Mouse (Mus musculus) erythroblast, embryonic 14.5 days (primary cell): Measurements from ENCODE around the gene Mctp1.

Experiments used
- GATA1 ChIP-seq: IDR thresholded peaks from 2 replicates; pipeline ENCODE4 v1.6.1; 2012; ENCODE audit warnings: low read length, inconsistent platforms, mixed read lengths
- TAL1 ChIP-seq: IDR thresholded peaks from 3 replicates; pipeline ENCODE4 v1.6.1; 2012; ENCODE audit warnings: low read length, inconsistent platforms, mixed read lengths

DNA sequence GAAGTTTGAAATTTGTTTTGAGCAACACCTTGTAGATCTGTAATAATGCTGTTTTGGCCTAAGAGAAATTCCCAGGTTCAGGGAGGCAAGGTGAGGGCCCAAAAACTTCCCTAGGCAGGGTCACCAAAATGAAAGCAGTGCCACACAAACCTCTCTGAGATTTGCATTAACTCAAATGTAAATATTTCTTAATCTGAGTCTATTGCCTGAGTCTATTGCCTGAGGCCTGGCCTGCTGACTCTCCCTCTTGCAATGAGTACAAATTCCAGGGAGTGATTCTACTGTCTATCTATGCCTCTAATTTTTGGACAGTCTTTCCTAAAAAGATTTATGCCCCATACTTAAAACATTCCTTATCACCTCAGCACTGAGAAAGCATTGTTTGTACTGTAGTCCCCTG is 143.0 kb downstream of the Mctp1 start:
- TF ChIP-seq TAL1: no peak
- no peak for TF ChIP-seq GATA1
